Comparison of ENCODE assay signal across 28 mouse cellular contexts in genomic region chr1:186376906-186377623, GRCm38 (mm10).
DNase-seq lines count a peak whose midpoint lies in the region; ATAC-seq and TF ChIP-seq lines count a peak whose summit lies in the region.
"Had no signal": no experiment of that assay in that cellular context is flagged by ENCODE, and none has a peak within 500 bp of the region (broad histone marks: within the 10 kb centered on the region; RNA-seq: fewer than 3 reads in every experiment).

No protein-coding gene starts in this region.

- no peaks in the 10 kb centered on the region for H3K36me3 ChIP-seq in heart, embryonic 12.5 days
- no peaks in the 10 kb centered on the region for H3K36me3 ChIP-seq in lung, embryonic 14.5 days (ENCODE audit: insufficient read depth)
- no peaks in the 10 kb centered on the region for H3K36me3 ChIP-seq in lung, embryonic 15.5 days
- no peaks in the 10 kb centered on the region for H3K36me3 ChIP-seq in forebrain, embryonic 11.5 days (ENCODE audit: control insufficient read depth, insufficient read depth, low read length)
- H3K36me3 ChIP-seq: embryonic facial prominence, embryonic 10.5 days; embryonic facial prominence, embryonic 15.5 days; kidney, embryonic 15.5 days; liver, embryonic 12.5 days had no signal

- no peak for ATAC-seq in heart, embryonic 12.5 days (ENCODE audit: insufficient number of reproducible peaks, low FRiP score)
- peak; percentile 56; the same call in 1 of the 2 replicates for ATAC-seq in lung, embryonic 14.5 days (ENCODE audit: insufficient read depth)
- ATAC-seq in lung, embryonic 15.5 days (ENCODE audit: borderline replicate concordance, extremely low read depth, low FRiP score, low TSS enrichment): peak; percentile 36; the same call in 1 of the 2 replicates
- no peak for ATAC-seq in forebrain, embryonic 11.5 days (replicated peaks; ENCODE audit: low FRiP score)
- ATAC-seq: forebrain, embryonic 13.5 days; hindbrain, embryonic 16.5 days; liver, embryonic 12.5 days; liver, postnatal 0 days had no signal

- no peaks in the 10 kb centered on the region for H3K27me3 ChIP-seq in heart, embryonic 12.5 days (replicated peaks)
- H3K27me3 ChIP-seq in lung, embryonic 14.5 days (ENCODE audit: insufficient read depth, low read length): no peaks in the 10 kb centered on the region
- no peaks in the 10 kb centered on the region for H3K27me3 ChIP-seq in lung, embryonic 15.5 days
- no peaks in the 10 kb centered on the region for H3K27me3 ChIP-seq in forebrain, embryonic 11.5 days (ENCODE audit: control insufficient read depth, insufficient read depth, low read length)
- H3K27me3 ChIP-seq: embryonic facial prominence, embryonic 15.5 days; forebrain, embryonic 13.5 days; kidney, embryonic 15.5 days; liver, embryonic 12.5 days; megakaryocyte, embryonic 14.5 days had no signal

- TF ChIP-seq CTCF in lung, embryonic 14.5 days (IDR thresholded peaks at IDR 0.05; ENCODE audit: low read depth): no peak
- no peak for TF ChIP-seq CTCF in lung, adult 2 months (IDR thresholded peaks at IDR 0.05; ENCODE audit: insufficient read depth, low read length)

- WGBS in heart, embryonic 12.5 days: 37% methylated on average over 9 of the region's 9 CpGs
- 26% methylated on average over 9 of the region's 9 CpGs for WGBS in lung, embryonic 14.5 days
- 67% methylated on average over 9 of the region's 9 CpGs for WGBS in lung, adult 2 months
- WGBS in lung, embryonic 15.5 days: 37% methylated on average over 9 of the region's 9 CpGs
- 82% methylated on average over 9 of the region's 9 CpGs for WGBS in forebrain, embryonic 11.5 days

- DNase-seq in heart, adult 18-20 months: peak; percentile 28 to 63
- DNase-seq in lung, embryonic 14.5 days: peak; percentile 69
- no peak for DNase-seq in lung, adult 2 months
- peak; percentile 6 for DNase-seq in lung, postnatal 25 days (ENCODE audit: low spot score)
- DNase-seq in forebrain, embryonic 11.5 days (ENCODE audit: low spot score): no peak
- no peak for DNase-seq in adrenal gland, postnatal 25 days
- DNase-seq: adrenal gland, postnatal 36 days; cerebellum, adult 18-20 months; cerebellum, postnatal 10 days; gastrocnemius, postnatal 14 days; kidney, adult 18-20 months; kidney, postnatal 25 days; liver, postnatal 0 days; midbrain, embryonic 14.5 days; right cerebral cortex, adult 18-20 months; right cerebral cortex, postnatal 4 days; thymus, adult 18-20 months; thymus, postnatal 25 days had no signal

- H3K4me2 ChIP-seq in heart, embryonic 12.5 days: no peak overlapping the region
- no peak overlapping the region for H3K4me2 ChIP-seq in lung, embryonic 14.5 days
- no peak overlapping the region for H3K4me2 ChIP-seq in lung, embryonic 15.5 days
- no peak overlapping the region for H3K4me2 ChIP-seq in forebrain, embryonic 11.5 days (ENCODE audit: low read depth, low read length, severe bottlenecking)
- H3K4me2 ChIP-seq: embryonic facial prominence, embryonic 15.5 days; forebrain, embryonic 13.5 days; kidney, embryonic 15.5 days; liver, embryonic 12.5 days had no signal

- no peak overlapping the region for H3K9ac ChIP-seq in heart, embryonic 12.5 days
- H3K9ac ChIP-seq in lung, embryonic 14.5 days: no peak overlapping the region
- H3K9ac ChIP-seq in lung, embryonic 15.5 days: no peak overlapping the region
- no peak overlapping the region for H3K9ac ChIP-seq in forebrain, embryonic 11.5 days (ENCODE audit: low read length)
- H3K9ac ChIP-seq: embryonic facial prominence, embryonic 15.5 days; forebrain, embryonic 13.5 days; kidney, embryonic 15.5 days; liver, embryonic 12.5 days; liver, postnatal 0 days had no signal

- no peaks in the 10 kb centered on the region for H3K9me3 ChIP-seq in heart, embryonic 12.5 days (replicated peaks)
- H3K9me3 ChIP-seq in lung, embryonic 14.5 days (ENCODE audit: low read depth, low read length): no peaks in the 10 kb centered on the region
- H3K9me3 ChIP-seq in lung, embryonic 15.5 days: no peaks in the 10 kb centered on the region
- H3K9me3 ChIP-seq in forebrain, embryonic 11.5 days (ENCODE audit: control insufficient read depth, low read length): no peaks in the 10 kb centered on the region
- H3K9me3 ChIP-seq: embryonic facial prominence, embryonic 10.5 days; embryonic facial prominence, embryonic 15.5 days; forebrain, embryonic 13.5 days; kidney, embryonic 15.5 days; liver, embryonic 12.5 days had no signal

- no peak overlapping the region for H3K4me3 ChIP-seq in heart, embryonic 12.5 days
- H3K4me3 ChIP-seq in lung, embryonic 14.5 days (ENCODE audit: low read depth, low read length): no peak overlapping the region
- no peak overlapping the region for H3K4me3 ChIP-seq in lung, adult 2 months (replicated peaks; ENCODE audit: extremely low read depth, low read depth, low read length)
- no peak overlapping the region for H3K4me3 ChIP-seq in lung, embryonic 15.5 days
- H3K4me3 ChIP-seq in forebrain, embryonic 11.5 days (ENCODE audit: low read depth, low read length): no peak overlapping the region
- H3K4me3 ChIP-seq: embryonic facial prominence, embryonic 10.5 days; embryonic facial prominence, embryonic 15.5 days; forebrain, embryonic 13.5 days; kidney, embryonic 15.5 days; liver, embryonic 12.5 days; megakaryocyte, embryonic 14.5 days had no signal

- peaks cover 17% of the 10 kb centered on the region for H3K4me1 ChIP-seq in heart, embryonic 12.5 days (replicated peaks)
- 0 out of 2 replicates have a peak, but pooled peaks cover 7% of the 10 kb centered on the region for H3K4me1 ChIP-seq in lung, embryonic 14.5 days (ENCODE audit: insufficient read depth)
- H3K4me1 ChIP-seq in lung, adult 2 months (ENCODE audit: control insufficient read depth, insufficient read depth, low read length): no peaks in the 10 kb centered on the region
- peaks cover 5% of the 10 kb centered on the region; the same call in 1 of the 2 replicates for H3K4me1 ChIP-seq in lung, embryonic 15.5 days
- H3K4me1 ChIP-seq in forebrain, embryonic 11.5 days (replicated peaks; ENCODE audit: control insufficient read depth, insufficient read depth, low read length): no peaks in the 10 kb centered on the region
- H3K4me1 ChIP-seq: forebrain, embryonic 13.5 days; kidney, embryonic 15.5 days; liver, embryonic 12.5 days had no signal

- TF ChIP-seq POLR2A in lung, adult 2 months (IDR thresholded peaks at IDR 0.05; ENCODE audit: borderline replicate concordance, extremely low read depth, low read depth, low read length): no peak

- H3K27ac ChIP-seq in heart, embryonic 12.5 days (ENCODE audit: poor library complexity, severe bottlenecking): no peak overlapping the region
- H3K27ac ChIP-seq in lung, embryonic 14.5 days (ENCODE audit: low read depth): no peak overlapping the region
- H3K27ac ChIP-seq in lung, embryonic 15.5 days: no peak overlapping the region
- H3K27ac ChIP-seq in forebrain, embryonic 11.5 days (ENCODE audit: low read depth, low read length): no peak overlapping the region
- H3K27ac ChIP-seq: embryonic facial prominence, embryonic 10.5 days; embryonic facial prominence, embryonic 15.5 days; forebrain, embryonic 13.5 days; kidney, embryonic 15.5 days; liver, embryonic 12.5 days; stomach, postnatal 0 days had no signal

Comparison
In these comparisons a context has a peak if more than half of its experiments do, and no peak if none do; other contexts are left out.
1. DNase-seq: peak in heart, adult 18-20 months (2 of 2), lung, embryonic 14.5 days (single experiment) and lung, postnatal 25 days (single experiment); none in lung, adult 2 months (single experiment), forebrain, embryonic 11.5 days (single experiment) and adrenal gland, postnatal 25 days (single experiment).
2. ATAC-seq: peak in lung, embryonic 14.5 days (single experiment) and lung, embryonic 15.5 days (single experiment); none in heart, embryonic 12.5 days (single experiment) and forebrain, embryonic 11.5 days (single experiment).